Mouse (Mus musculus) kidney, embryonic 14.5 days (tissue): ENCODE results near the gene Med24. TPM values are rescaled to one million over a fixed set of nuclear protein-coding genes. Genes with fewer than 3 reads are reported as not detected.

Source experiments
- ATAC-seq: fragments of 200-750 bp; cut with Nextera tagmentation; 2 replicates; pipeline ENCODE4 v1.8.0; 2017; ENCODE audit warnings: moderate number of reproducible peaks, mild to moderate bottlenecking, moderate TSS enrichment, moderate library complexity; ENCODE audit not compliant: low FRiP score, low TSS enrichment
- H3K27ac ChIP-seq: fragments of 300-500 bp; sonication (generic); 2 replicates; pipeline ENCODE4 v1.5.1; 2014; ENCODE audit warnings: low read depth, mild to moderate bottlenecking, low read length, moderate library complexity, mixed read lengths
- H3K27me3 ChIP-seq: fragments of 300-500 bp; sonication (generic); 2 replicates; pipeline ENCODE4 v1.6.1; 2014; ENCODE audit warnings: mild to moderate bottlenecking, low read length; ENCODE audit not compliant: control insufficient read depth, insufficient read depth
- H3K36me3 ChIP-seq: fragments of 300-500 bp; sonication (generic); 2 replicates; pipeline ENCODE4 v1.6.1; 2014; ENCODE audit warnings: low read length, mixed read lengths; ENCODE audit not compliant: control insufficient read depth, insufficient read depth
- H3K4me1 ChIP-seq: fragments of 300-500 bp; sonication (generic); 2 replicates; pipeline ENCODE4 v1.6.1; 2014; ENCODE audit warnings: low read length, mixed read lengths; ENCODE audit not compliant: control insufficient read depth, insufficient read depth
- H3K4me2 ChIP-seq: fragments of 300-500 bp; sonication (generic); replicated peaks from 2 replicates; pipeline ENCODE4 v1.6.1; 2014; ENCODE audit warnings: low read depth, mild to moderate bottlenecking, low read length
- H3K4me3 ChIP-seq: fragments of 300-500 bp; sonication (generic); 2 replicates; pipeline ENCODE4 v1.5.1; 2014; ENCODE audit warnings: mild to moderate bottlenecking, low read length
- H3K9ac ChIP-seq: fragments of 300-500 bp; sonication (generic); 2 replicates; pipeline ENCODE4 v1.6.1; 2014; ENCODE audit warnings: low read depth, mild to moderate bottlenecking, low read length, moderate library complexity
- H3K9me3 ChIP-seq: fragments of 300-500 bp; sonication (generic); 2 replicates; pipeline ENCODE4 v1.6.1; 2016; ENCODE audit warnings: low read length; ENCODE audit not compliant: control insufficient read depth
- WGBS: fragments of 180-500 bp; shearing (Covaris S2); extraction: QIAGEN DNeasy Blood & Tissue Kit; methylation state at CpG from one replicate; pipeline ENCODE4 v1.1.7; 2014; 5-methylcytosine and 5-hydroxymethylcytosine counted together
- polyA plus RNA-seq: library from polyadenylated mRNA; unstranded; fragments of >200 nt; fragmentation: Nextera tagmentation; extraction: Ambion mirVana; gene quantifications from 2 replicates; pipeline ENCODE4 v1.2.1, GENCODE M21; 2014

Gene Med24
- polyA plus RNA-seq, 1 experiment from 2014 or later = 59.1 TPM

DNA sequence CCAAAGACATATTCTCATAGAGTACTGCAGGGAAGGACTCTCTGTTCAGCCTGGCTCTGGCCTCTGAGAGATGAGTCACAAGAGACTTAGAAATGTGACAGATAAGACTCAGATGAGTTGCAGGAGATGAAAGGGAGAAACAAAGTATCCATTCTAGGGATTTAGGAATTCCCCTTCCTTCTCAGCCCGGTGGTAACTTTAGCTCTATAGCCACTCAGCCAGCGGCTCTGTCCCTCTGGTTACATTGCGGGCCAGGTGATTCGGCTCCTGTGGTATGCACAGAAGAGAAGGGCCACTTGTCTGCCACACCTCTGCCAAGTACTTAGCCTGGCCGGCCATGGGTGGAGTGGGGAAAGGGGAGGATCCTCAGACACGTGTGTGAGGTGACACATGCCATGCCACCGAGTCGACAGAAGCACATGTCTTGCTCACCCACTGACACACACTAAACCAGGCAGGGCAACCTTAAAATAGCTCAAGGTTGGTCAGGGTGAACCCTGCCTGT is 43.5 kb upstream of the Med24 start:
- H3K36me3 ChIP-seq = peaks cover 15% of the 10 kb centered on the region
- no peak overlapping the region for H3K4me3 ChIP-seq
- 46% methylated on average over 8 of the region's 8 CpGs for WGBS
- no peak overlapping the region for H3K9ac ChIP-seq
- H3K27me3 ChIP-seq = no peaks in the 10 kb centered on the region
- peaks cover 58% of the 10 kb centered on the region for H3K4me1 ChIP-seq
- H3K9me3 ChIP-seq = no peaks in the 10 kb centered on the region
- no peak overlapping the region for H3K4me2 ChIP-seq
- ATAC-seq = no peak
- no peak overlapping the region for H3K27ac ChIP-seq

DNA sequence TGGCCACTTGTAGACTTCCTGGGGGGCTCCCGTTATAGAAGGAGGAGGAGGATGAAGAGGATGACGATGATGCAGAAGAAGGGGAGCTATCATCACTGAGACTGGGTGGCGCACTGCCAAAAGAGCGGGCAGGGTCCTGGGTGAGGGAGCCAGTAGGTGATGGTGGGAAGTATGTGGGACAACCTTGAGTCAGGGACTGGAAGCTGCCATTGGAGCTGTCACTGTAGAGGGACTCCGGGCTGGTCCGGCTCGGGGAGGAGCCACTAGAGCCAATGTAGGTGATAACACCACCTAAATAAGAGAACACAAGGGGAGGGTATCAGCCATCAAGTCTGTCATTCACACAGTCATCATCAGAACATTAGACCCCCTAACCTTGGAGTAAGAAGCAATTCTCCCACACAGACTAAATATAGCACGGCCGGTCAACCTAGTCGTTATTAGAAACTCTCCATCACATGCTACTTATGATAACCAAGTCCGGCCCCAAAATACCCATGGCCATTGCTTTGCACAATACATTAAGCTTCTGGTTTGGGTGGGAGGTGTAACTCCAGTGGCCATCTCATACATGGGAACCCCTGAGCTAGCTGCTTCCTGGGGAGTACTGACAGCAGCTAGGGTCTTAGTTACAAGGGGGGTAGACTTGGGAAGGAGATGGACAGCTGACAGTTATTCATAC is 42.8 kb upstream of the Med24 start:
- 90% methylated on average over 11 of the region's 11 CpGs for WGBS
- H3K9me3 ChIP-seq = no peaks in the 10 kb centered on the region
- no peak for ATAC-seq
- no peaks in the 10 kb centered on the region for H3K27me3 ChIP-seq
- H3K4me3 ChIP-seq = no peak overlapping the region
- H3K27ac ChIP-seq = no peak overlapping the region
- H3K36me3 ChIP-seq = peaks cover 15% of the 10 kb centered on the region
- H3K9ac ChIP-seq = no peak overlapping the region
- peaks cover 61% of the 10 kb centered on the region for H3K4me1 ChIP-seq
- H3K4me2 ChIP-seq = no peak overlapping the region

DNA sequence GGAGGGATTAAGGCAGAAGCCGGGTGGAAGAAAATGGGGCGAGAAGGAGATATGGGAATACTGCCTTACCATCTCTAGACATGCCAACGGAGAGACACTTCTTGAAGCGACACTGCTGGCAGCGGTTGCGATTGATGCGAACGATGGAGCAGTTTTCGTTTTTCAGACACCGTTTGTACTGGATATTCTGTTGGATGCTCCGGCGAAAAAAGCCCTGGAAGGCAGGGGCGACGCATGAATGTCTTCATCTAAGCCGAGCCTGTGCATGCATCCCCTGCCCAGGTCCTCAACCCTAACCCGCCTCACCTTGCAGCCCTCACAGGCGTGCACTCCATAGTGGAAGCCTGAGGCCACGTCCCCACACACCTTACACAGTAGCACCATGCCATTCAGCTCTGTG is 41.9 kb upstream of the Med24 start:
- H3K4me1 ChIP-seq = peaks cover 61% of the 10 kb centered on the region
- ATAC-seq = no peak
- no peaks in the 10 kb centered on the region for H3K9me3 ChIP-seq
- no peak overlapping the region for H3K27ac ChIP-seq
- no peaks in the 10 kb centered on the region for H3K27me3 ChIP-seq
- no peak overlapping the region for H3K9ac ChIP-seq
- 96% methylated on average over 18 of the region's 18 CpGs for WGBS
- peaks cover 15% of the 10 kb centered on the region for H3K36me3 ChIP-seq
- H3K4me3 ChIP-seq = no peak overlapping the region
- no peak overlapping the region for H3K4me2 ChIP-seq

DNA sequence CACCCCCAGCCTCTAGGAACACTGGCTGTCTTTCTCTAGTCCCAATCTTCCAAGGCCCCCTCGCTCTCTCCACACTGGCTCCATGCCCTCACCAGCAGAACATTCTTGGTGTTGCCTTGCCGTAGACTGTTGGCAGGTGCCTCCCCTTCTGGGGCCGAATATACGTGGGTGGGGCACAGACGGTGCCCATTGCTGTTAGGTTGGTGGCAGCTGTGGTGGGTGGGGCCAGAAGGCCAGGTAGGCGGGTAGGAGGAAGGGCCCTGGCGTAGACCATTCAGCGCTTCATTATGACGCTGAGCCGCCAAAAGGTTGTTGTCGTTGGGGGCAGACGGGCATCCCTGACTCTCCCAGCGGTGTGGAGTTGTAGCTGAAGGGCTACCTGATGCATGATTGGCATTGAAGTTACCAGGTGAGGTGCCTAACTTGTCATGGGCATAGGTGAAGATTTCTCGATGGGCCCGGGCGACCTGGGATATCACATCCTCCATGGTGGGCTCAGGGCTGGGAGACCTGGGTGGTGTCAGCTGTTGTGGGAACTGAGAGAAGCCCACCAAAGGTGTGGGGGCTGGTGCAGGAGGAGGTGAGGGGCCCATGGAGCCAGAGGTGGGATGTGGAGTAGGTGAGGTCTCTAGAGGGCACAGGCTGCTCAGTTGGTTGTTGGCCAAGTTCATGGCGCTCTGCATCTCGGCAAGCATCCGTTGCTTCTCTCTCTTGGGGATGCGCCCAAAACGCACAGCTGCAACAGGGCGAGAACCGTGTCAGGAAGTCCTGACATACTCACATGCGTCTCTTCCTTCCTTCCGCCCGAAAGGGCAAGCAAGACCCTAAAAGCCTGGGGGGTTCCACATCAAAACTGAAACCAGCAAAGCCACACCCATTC is 41.1 kb upstream of the Med24 start:
- Histone ChIP-seq H3K4me2 (no peak overlapping the region), H3K9ac (no peak overlapping the region), H3K27me3 (no peaks in the 10 kb centered on the region), H3K27ac (no peak overlapping the region), H3K4me1 (peaks cover 61% of the 10 kb centered on the region), H3K9me3 (no peaks in the 10 kb centered on the region), H3K36me3 (peaks cover 15% of the 10 kb centered on the region), H3K4me3 (no peak overlapping the region)
- no peak for ATAC-seq
- 92% methylated on average over 26 of the region's 26 CpGs for WGBS

DNA sequence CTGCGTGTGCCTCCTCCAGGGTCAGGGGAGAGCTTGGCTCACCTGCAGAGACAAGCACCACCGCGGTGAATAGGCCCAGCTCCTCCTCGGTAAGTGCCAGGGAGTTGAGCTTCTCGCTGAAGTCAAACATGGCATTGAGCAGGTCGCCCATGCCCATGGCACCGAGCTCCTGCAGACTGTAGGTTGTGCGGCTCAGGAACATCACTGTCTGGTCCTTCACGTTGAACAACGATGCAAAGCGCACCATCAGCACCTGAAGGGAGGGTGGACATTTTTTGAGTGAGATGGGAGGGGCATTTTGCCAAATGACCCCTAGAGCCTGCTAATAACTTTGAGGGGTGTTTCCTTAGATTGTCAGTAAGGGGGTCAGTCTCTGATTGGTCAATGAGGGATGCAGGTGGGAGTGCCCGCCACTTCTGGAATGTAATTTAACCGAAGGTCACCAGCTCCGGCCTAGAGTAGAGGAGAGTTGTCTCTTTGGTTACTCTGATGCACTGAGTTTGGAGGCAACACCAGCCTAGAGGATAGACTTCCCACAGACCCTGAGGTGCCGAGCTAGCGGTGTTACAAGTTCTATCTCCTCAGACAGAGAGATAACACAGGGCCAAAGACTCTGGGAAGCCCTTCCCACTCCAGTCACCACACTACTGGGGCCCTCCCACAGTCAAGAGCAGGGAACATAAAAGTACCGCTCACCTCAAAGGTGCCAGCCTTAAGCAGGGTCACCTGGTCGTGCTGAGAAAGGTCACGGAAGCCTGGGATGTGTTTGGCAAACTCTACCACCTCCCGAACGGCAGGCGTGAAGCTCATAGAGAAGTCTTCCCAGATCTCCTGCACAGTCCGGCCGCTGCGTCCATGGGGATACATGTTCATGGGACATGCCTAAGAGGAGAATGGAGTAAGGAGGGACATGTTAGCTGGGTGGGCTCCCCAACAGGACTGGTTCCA is 40.0 kb upstream of the Med24 start:
- Histone ChIP-seq H3K9me3 (no peaks in the 10 kb centered on the region), H3K36me3 (peaks cover 23% of the 10 kb centered on the region), H3K4me1 (peaks cover 56% of the 10 kb centered on the region), H3K27me3 (no peaks in the 10 kb centered on the region), H3K9ac (no peak overlapping the region), H3K4me3 (no peak overlapping the region), H3K27ac (peak overlapping the region; percentile 81; the same call in 1 of the 2 replicates), H3K4me2 (no peak overlapping the region)
- 85% methylated on average over 25 of the region's 25 CpGs for WGBS
- ATAC-seq = no peak

GRCm38 (mm10) chr11:98768127-98769006 is 39.1 kb upstream of the Med24 start:
- no peaks in the 10 kb centered on the region for H3K9me3 ChIP-seq
- H3K4me3 ChIP-seq = peak overlapping the region; percentile 27
- peaks cover 50% of the 10 kb centered on the region for H3K4me1 ChIP-seq
- ATAC-seq = peak; percentile 29
- no peaks in the 10 kb centered on the region for H3K27me3 ChIP-seq
- H3K36me3 ChIP-seq = peaks cover 30% of the 10 kb centered on the region
- whole genome bisulfite sequencing = 11% methylated on average over 39 of the region's 39 CpGs
- H3K4me2 ChIP-seq = peak overlapping the region; percentile 50
- H3K27ac ChIP-seq = peak overlapping the region; percentile 81
- H3K9ac ChIP-seq = peak overlapping the region; percentile 32

DNA sequence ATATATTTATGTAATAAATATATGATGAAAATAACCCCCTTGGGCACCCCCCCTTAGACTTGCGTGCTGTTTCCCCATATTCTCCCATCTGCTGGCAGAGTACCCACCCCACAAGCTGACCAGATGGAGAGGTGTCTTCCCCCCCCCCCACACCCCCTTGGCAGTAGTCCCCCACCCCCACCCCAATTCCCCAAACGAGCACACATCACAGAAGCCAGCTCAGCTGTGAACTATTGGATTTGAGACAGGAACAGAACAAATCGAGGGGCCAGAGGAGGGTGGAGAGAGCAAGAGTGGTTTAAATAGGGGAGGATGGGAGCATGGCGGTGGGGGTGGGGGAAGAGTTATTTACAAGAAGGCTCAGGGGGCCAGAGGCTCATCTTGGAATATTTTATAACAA is 38.5 kb upstream of the Med24 start:
- Histone ChIP-seq H3K36me3 (peaks cover 35% of the 10 kb centered on the region), H3K9me3 (no peaks in the 10 kb centered on the region), H3K4me1 (peaks cover 47% of the 10 kb centered on the region), H3K27me3 (no peaks in the 10 kb centered on the region), H3K9ac (peak overlapping the region; percentile 32; the same call in 1 of the 2 replicates), H3K4me3 (peak overlapping the region; percentile 27; the same call in 1 of the 2 replicates), H3K27ac (peak overlapping the region; percentile 81), H3K4me2 (peak overlapping the region; percentile 50)
- 7% methylated on average over 4 of the region's 4 CpGs for WGBS
- ATAC-seq = no peak

DNA sequence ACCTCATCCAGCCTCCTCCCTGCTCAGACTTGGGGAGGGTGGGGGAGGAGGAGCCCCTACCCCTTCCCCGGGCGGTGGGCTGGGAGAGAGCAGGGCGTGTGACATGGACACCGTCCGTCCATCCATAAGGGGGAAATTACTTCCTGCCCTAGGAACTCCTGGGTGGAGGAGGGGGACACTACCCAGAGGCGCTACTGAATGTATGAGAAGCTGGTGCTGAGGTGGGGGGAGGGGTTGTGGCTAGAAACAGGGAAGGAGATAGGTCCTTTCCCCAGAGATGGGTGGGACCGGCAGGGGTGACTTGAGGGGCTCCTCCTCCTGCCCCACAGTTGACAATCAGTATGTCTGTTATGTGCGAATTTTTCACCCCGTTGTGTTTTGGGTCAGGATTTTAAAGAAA is 38.0 kb upstream of the Med24 start:
- no peak overlapping the region for H3K4me3 ChIP-seq
- ATAC-seq = 0 out of 2 replicates have a peak, but pooled peaks have one; percentile 16
- peaks cover 45% of the 10 kb centered on the region for H3K4me1 ChIP-seq
- no peak overlapping the region; the same call in 1 of the 2 replicates for H3K4me2 ChIP-seq
- H3K27me3 ChIP-seq = no peaks in the 10 kb centered on the region
- H3K27ac ChIP-seq = no peak overlapping the region
- no peaks in the 10 kb centered on the region for H3K9me3 ChIP-seq
- H3K9ac ChIP-seq = no peak overlapping the region; the same call in 1 of the 2 replicates
- peaks cover 35% of the 10 kb centered on the region for H3K36me3 ChIP-seq
- 8% methylated on average over 9 of the region's 9 CpGs for WGBS
